Mouse (Mus musculus) limb, embryonic 14.5 days (tissue): ENCODE measurements around the gene Ccdc84. TPM values are rescaled to one million over a fixed set of nuclear protein-coding genes. Genes with fewer than 3 reads are reported as not detected.
"Not testable (repeated sequence)": the region's sequence is repeated elsewhere in the genome, so short reads cannot be mapped to it uniquely, and the experiment has no call there.

Experiments
- ATAC-seq: fragments of 200-750 bp; cut with Nextera tagmentation; 2 replicates; pipeline ENCODE4 v1.8.0; 2017; ENCODE audit warnings: low read depth, moderate number of reproducible peaks, moderate TSS enrichment; ENCODE audit not compliant: low FRiP score
- DNase-seq: peaks from one replicate; pipeline ENCODE4 v3.0.0-alpha.2; 2015; ENCODE audit warnings: low spot score
- H3K27ac ChIP-seq: fragments of 300-500 bp; sonication (generic); replicated peaks from 2 replicates; pipeline ENCODE4 v1.5.1; 2014; ENCODE audit warnings: low read depth, mild to moderate bottlenecking, low read length, moderate library complexity, mixed read lengths
- H3K27me3 ChIP-seq: fragments of 300-500 bp; sonication (generic); 2 replicates; pipeline ENCODE4 v1.6.1; 2014; ENCODE audit warnings: low read length, mixed read lengths; ENCODE audit not compliant: control insufficient read depth, insufficient read depth
- H3K36me3 ChIP-seq: fragments of 300-500 bp; sonication (generic); 2 replicates; pipeline ENCODE4 v1.6.1; 2014; ENCODE audit warnings: mild to moderate bottlenecking, low read length, moderate library complexity, mixed read lengths; ENCODE audit not compliant: control insufficient read depth, insufficient read depth
- H3K4me1 ChIP-seq: fragments of 300-500 bp; sonication (generic); 2 replicates; pipeline ENCODE4 v1.6.1; 2014; ENCODE audit warnings: antibody characterized with exemption, low read length, mixed read lengths; ENCODE audit not compliant: control insufficient read depth, insufficient read depth
- H3K4me2 ChIP-seq: fragments of 300-500 bp; sonication (generic); replicated peaks from 2 replicates; pipeline ENCODE4 v1.6.1; 2014; ENCODE audit warnings: low read depth, mild to moderate bottlenecking, low read length, moderate library complexity; ENCODE audit not compliant: severe bottlenecking
- H3K4me3 ChIP-seq: fragments of 300-500 bp; sonication (generic); replicated peaks from 2 replicates; pipeline ENCODE4 v1.5.1; 2014; ENCODE audit warnings: low read length
- H3K9ac ChIP-seq: fragments of 300-500 bp; sonication (generic); 2 replicates; pipeline ENCODE4 v1.6.1; 2014; ENCODE audit warnings: mild to moderate bottlenecking, low read depth, low read length, moderate library complexity; ENCODE audit not compliant: severe bottlenecking
- H3K9me3 ChIP-seq: fragments of 300-500 bp; sonication (generic); 2 replicates; pipeline ENCODE4 v1.6.1; 2016; ENCODE audit warnings: low read length; ENCODE audit not compliant: control insufficient read depth
- POLR2A ChIP-seq: fragments of 200-500 bp; IDR thresholded peaks from 2 replicates; pipeline ENCODE4 v1.8.0; 2012; ENCODE audit warnings: inconsistent platforms, mild to moderate bottlenecking, moderate library complexity, borderline replicate concordance; ENCODE audit not compliant: insufficient read depth, insufficient read length; ENCODE audit errors: extremely low read depth
- WGBS: fragments of 180-500 bp; shearing (Covaris S2); extraction: QIAGEN DNeasy Blood & Tissue Kit; methylation state at CpG from one replicate; pipeline ENCODE4 v1.1.7; 2014; 5-methylcytosine and 5-hydroxymethylcytosine counted together
- polyA plus RNA-seq, 2 experiments: library from polyadenylated mRNA; depleted of rRNA in 1 of 2; stranded (reverse) in 1 of 2; unstranded in 1 of 2; fragments of >200 nt; fragmentation: Nextera tagmentation in 1 of 2; extraction: Ambion mirVana in 1 of 2; gene quantifications; 2 replicates each; pipeline versions ENCODE4 v1.2.1 to v1.2.3; 2012 to 2014

Ccdc84 gene
- polyA plus RNA-seq, 2 experiments = 25.4 to 54.3 TPM

GRCm38 (mm10) chr9:44450387-44450786, 32.0 kb upstream of the Ccdc84 start:
- H3K9ac ChIP-seq = no peak overlapping the region
- ATAC-seq (no peak), DNase-seq (no peak)
- no peak overlapping the region for H3K4me3 ChIP-seq
- no peaks in the 10 kb centered on the region for H3K9me3 ChIP-seq
- no peak for TF ChIP-seq POLR2A
- no peaks in the 10 kb centered on the region for H3K4me1 ChIP-seq
- no peaks in the 10 kb centered on the region for H3K27me3 ChIP-seq
- no peak overlapping the region for H3K27ac ChIP-seq
- no peak overlapping the region for H3K4me2 ChIP-seq
- no peaks in the 10 kb centered on the region for H3K36me3 ChIP-seq

GRCm38 (mm10) chr9:44444402-44445025, 26.1 kb upstream of the Ccdc84 start:
- not testable (repeated sequence) for H3K27me3 ChIP-seq, H3K4me2 ChIP-seq, H3K36me3 ChIP-seq, H3K9me3 ChIP-seq, ATAC-seq, H3K4me1 ChIP-seq, H3K9ac ChIP-seq, H3K27ac ChIP-seq, H3K4me3 ChIP-seq, DNase-seq
- WGBS = 81% methylated on average over 7 of the region's 7 CpGs

GRCm38 (mm10) chr9:44440961-44441360, 22.6 kb upstream of the Ccdc84 start, which contains the start of gene Foxr1:
Foxr1 (minus strand) TSS chr9:44441136.
- Histone ChIP-seq H3K4me1 (no peaks in the 10 kb centered on the region), H3K27me3 (no peaks in the 10 kb centered on the region), H3K4me3 (no peak within 1 kb of the TSS), H3K4me2 (no peak within 1 kb of the TSS), H3K9me3 (no peaks in the 10 kb centered on the region), H3K27ac (no peak within 1 kb of the TSS), H3K36me3 (no peaks in the 10 kb centered on the region), H3K9ac (no peak within 1 kb of the TSS)
- ATAC-seq = no peak
- WGBS = 81% methylated on average over 19 of the region's 19 CpGs
- DNase-seq = no peak
- TF ChIP-seq POLR2A = no peak

GRCm38 (mm10) chr9:44435747-44436146, 17.4 kb upstream of the Ccdc84 start:
- TF ChIP-seq POLR2A = no peak
- Histone ChIP-seq H3K27me3 (no peaks in the 10 kb centered on the region), H3K9me3 (no peaks in the 10 kb centered on the region), H3K4me2 (no peak overlapping the region), H3K4me1 (peaks cover 7% of the 10 kb centered on the region), H3K9ac (no peak overlapping the region), H3K4me3 (no peak overlapping the region), H3K27ac (no peak overlapping the region), H3K36me3 (no peaks in the 10 kb centered on the region)
- 62% methylated on average over 6 of the region's 6 CpGs for WGBS
- DNase-seq (no peak), ATAC-seq (no peak)

- 39% methylated on average over 4 of the region's 5 CpGs for WGBS
Observed at GRCm38 (mm10) chr9:44432577-44433185, 14.3 kb upstream of the Ccdc84 start.

More at GRCm38 (mm10) chr9:44432577-44433185, 14.3 kb upstream of the Ccdc84 start:
- Histone ChIP-seq H3K27ac (no peak overlapping the region), H3K4me1 (peaks cover 7% of the 10 kb centered on the region), H3K27me3 (no peaks in the 10 kb centered on the region), H3K9me3 (no peaks in the 10 kb centered on the region), H3K36me3 (no peaks in the 10 kb centered on the region), H3K4me2 (no peak overlapping the region), H3K4me3 (no peak overlapping the region), H3K9ac (no peak overlapping the region)
- no peak for TF ChIP-seq POLR2A
- ATAC-seq (no peak), DNase-seq (no peak)
